Mouse (Mus musculus): ENCODE measurements at regions not wholly inside any gene's neighbourhood (a gene's known extent, or its start where the extent isn't known, plus 50 kb on each side); places are given as distances from the start of the nearest gene placed in this dataset.

GRCm38 (mm10) chr17:51552277-51553015, 280.6 kb downstream of the Satb1 start:
- Histone ChIP-seq H3K36me3 (ENCODE audit: control insufficient read depth, insufficient read depth, low read length) (no peaks in the 10 kb centered on the region), H3K4me2 (ENCODE audit: low read length) (no peak overlapping the region), H3K27me3 (replicated peaks; ENCODE audit: control insufficient read depth, insufficient read depth, low read length) (no peaks in the 10 kb centered on the region), H3K4me1 (ENCODE audit: control insufficient read depth, insufficient read depth, low read length) (no peaks in the 10 kb centered on the region), H3K9me3 (replicated peaks; ENCODE audit: control insufficient read depth, low read length) (no peaks in the 10 kb centered on the region), H3K9ac (ENCODE audit: low read length) (no peak overlapping the region), H3K4me3 (ENCODE audit: low read depth, low read length) (no peak overlapping the region), H3K27ac (ENCODE audit: low read depth, low read length) (no peak overlapping the region)
- WGBS, result 89% methylated on average over 5 of the region's 5 CpGs
- no peak for DNase-seq (ENCODE audit: low spot score)
- ATAC-seq, result no peak

- WGBS, result 69% methylated on average over 3 of the region's 3 CpGs
- H3K27ac ChIP-seq (ENCODE audit: low read depth, low read length), result no peak overlapping the region
- no peak overlapping the region for H3K9ac ChIP-seq (ENCODE audit: low read length)
- no peaks in the 10 kb centered on the region for H3K27me3 ChIP-seq (replicated peaks; ENCODE audit: control insufficient read depth, insufficient read depth, low read length)
- DNase-seq (ENCODE audit: low spot score) (no peak), ATAC-seq (no peak)
- no peaks in the 10 kb centered on the region for H3K36me3 ChIP-seq (ENCODE audit: control insufficient read depth, insufficient read depth, low read length)
- H3K4me2 ChIP-seq (ENCODE audit: low read length), result no peak overlapping the region
- H3K4me3 ChIP-seq (ENCODE audit: low read depth, low read length), result no peak overlapping the region
- H3K4me1 ChIP-seq (ENCODE audit: control insufficient read depth, insufficient read depth, low read length), result no peaks in the 10 kb centered on the region
- no peaks in the 10 kb centered on the region for H3K9me3 ChIP-seq (replicated peaks; ENCODE audit: control insufficient read depth, low read length)
Observed at GRCm38 (mm10) chr17:51546999-51547398, 286.1 kb downstream of the Satb1 start.

GRCm38 (mm10) chr17:51542544-51542943, 290.5 kb downstream of the Satb1 start:
- Histone ChIP-seq H3K27me3 (replicated peaks; ENCODE audit: control insufficient read depth, insufficient read depth, low read length) (no peaks in the 10 kb centered on the region), H3K4me1 (ENCODE audit: control insufficient read depth, insufficient read depth, low read length) (no peaks in the 10 kb centered on the region), H3K4me2 (ENCODE audit: low read length) (no peak overlapping the region), H3K9ac (ENCODE audit: low read length) (no peak overlapping the region), H3K9me3 (replicated peaks; ENCODE audit: control insufficient read depth, low read length) (no peaks in the 10 kb centered on the region), H3K27ac (ENCODE audit: low read depth, low read length) (no peak overlapping the region), H3K36me3 (ENCODE audit: control insufficient read depth, insufficient read depth, low read length) (no peaks in the 10 kb centered on the region), H3K4me3 (ENCODE audit: low read depth, low read length) (no peak overlapping the region)
- DNase-seq (ENCODE audit: low spot score), result no peak
- ATAC-seq, result no peak
- WGBS, result 75% methylated on average over 2 of the region's 2 CpGs

GRCm38 (mm10) chr17:51534678-51535077, 298.4 kb downstream of the Satb1 start:
- no peaks in the 10 kb centered on the region for H3K9me3 ChIP-seq (replicated peaks; ENCODE audit: control insufficient read depth, low read length)
- H3K4me1 ChIP-seq (ENCODE audit: control insufficient read depth, insufficient read depth, low read length), result peaks cover 13% of the 10 kb centered on the region
- peak overlapping the region; percentile 53 for H3K4me2 ChIP-seq (ENCODE audit: low read length)
- WGBS, result 35% methylated on average over 10 of the region's 10 CpGs
- ATAC-seq (peak; percentile 57; the same call in 1 of the 2 replicates), DNase-seq (ENCODE audit: low spot score) (peak; percentile 41)
- H3K4me3 ChIP-seq (ENCODE audit: low read depth, low read length), result peak overlapping the region; percentile 23
- no peaks in the 10 kb centered on the region for H3K36me3 ChIP-seq (ENCODE audit: control insufficient read depth, insufficient read depth, low read length)
- H3K27ac ChIP-seq (ENCODE audit: low read depth, low read length), result no peak overlapping the region
- H3K9ac ChIP-seq (ENCODE audit: low read length), result peak overlapping the region; percentile 51
- no peaks in the 10 kb centered on the region for H3K27me3 ChIP-seq (replicated peaks; ENCODE audit: control insufficient read depth, insufficient read depth, low read length)

- no peak overlapping the region for H3K27ac ChIP-seq (ENCODE audit: low read depth, low read length)
- H3K9ac ChIP-seq (ENCODE audit: low read length), result peak overlapping the region; percentile 51
- peak overlapping the region; percentile 23 for H3K4me3 ChIP-seq (ENCODE audit: low read depth, low read length)
- ATAC-seq (peak; percentile 51; the same call in 1 of the 2 replicates), DNase-seq (ENCODE audit: low spot score) (peak; percentile 22)
- peaks cover 13% of the 10 kb centered on the region for H3K4me1 ChIP-seq (ENCODE audit: control insufficient read depth, insufficient read depth, low read length)
- H3K36me3 ChIP-seq (ENCODE audit: control insufficient read depth, insufficient read depth, low read length), result no peaks in the 10 kb centered on the region
- H3K4me2 ChIP-seq (ENCODE audit: low read length), result peak overlapping the region; percentile 53
- H3K27me3 ChIP-seq (replicated peaks; ENCODE audit: control insufficient read depth, insufficient read depth, low read length), result no peaks in the 10 kb centered on the region
- 11% methylated on average over 14 of the region's 14 CpGs for WGBS
- H3K9me3 ChIP-seq (replicated peaks; ENCODE audit: control insufficient read depth, low read length), result no peaks in the 10 kb centered on the region
Observed at GRCm38 (mm10) chr17:51534270-51534669, 298.8 kb downstream of the Satb1 start.

GRCm38 (mm10) chr17:51528161-51528560, 304.9 kb downstream of the Satb1 start:
- Histone ChIP-seq H3K27me3 (replicated peaks; ENCODE audit: control insufficient read depth, insufficient read depth, low read length) (no peaks in the 10 kb centered on the region), H3K9me3 (replicated peaks; ENCODE audit: control insufficient read depth, low read length) (no peaks in the 10 kb centered on the region), H3K4me3 (ENCODE audit: low read depth, low read length) (no peak overlapping the region), H3K36me3 (ENCODE audit: control insufficient read depth, insufficient read depth, low read length) (no peaks in the 10 kb centered on the region), H3K4me2 (ENCODE audit: low read length) (no peak overlapping the region), H3K27ac (ENCODE audit: low read depth, low read length) (no peak overlapping the region), H3K4me1 (ENCODE audit: control insufficient read depth, insufficient read depth, low read length) (no peaks in the 10 kb centered on the region), H3K9ac (ENCODE audit: low read length) (no peak overlapping the region)
- WGBS, result 87% methylated on average over 3 of the region's 3 CpGs
- ATAC-seq (no peak), DNase-seq (ENCODE audit: low spot score) (no peak)

GRCm38 (mm10) chr17:51526881-51527280, 306.2 kb downstream of the Satb1 start:
- Histone ChIP-seq H3K4me1 (ENCODE audit: control insufficient read depth, insufficient read depth, low read length) (no peaks in the 10 kb centered on the region), H3K4me2 (ENCODE audit: low read length) (no peak overlapping the region), H3K27ac (ENCODE audit: low read depth, low read length) (no peak overlapping the region), H3K36me3 (ENCODE audit: control insufficient read depth, insufficient read depth, low read length) (no peaks in the 10 kb centered on the region), H3K4me3 (ENCODE audit: low read depth, low read length) (no peak overlapping the region), H3K9me3 (replicated peaks; ENCODE audit: control insufficient read depth, low read length) (no peaks in the 10 kb centered on the region), H3K27me3 (replicated peaks; ENCODE audit: control insufficient read depth, insufficient read depth, low read length) (no peaks in the 10 kb centered on the region), H3K9ac (ENCODE audit: low read length) (no peak overlapping the region)
- WGBS, result 69% methylated on average over 7 of the region's 7 CpGs
- no peak for ATAC-seq
- DNase-seq (ENCODE audit: low spot score), result no peak

GRCm38 (mm10) chr17:51526464-51526863, 306.6 kb downstream of the Satb1 start:
- Histone ChIP-seq H3K4me3 (ENCODE audit: low read depth, low read length) (no peak overlapping the region), H3K27ac (ENCODE audit: low read depth, low read length) (no peak overlapping the region), H3K9me3 (replicated peaks; ENCODE audit: control insufficient read depth, low read length) (no peaks in the 10 kb centered on the region), H3K4me2 (ENCODE audit: low read length) (no peak overlapping the region), H3K4me1 (ENCODE audit: control insufficient read depth, insufficient read depth, low read length) (no peaks in the 10 kb centered on the region), H3K27me3 (replicated peaks; ENCODE audit: control insufficient read depth, insufficient read depth, low read length) (no peaks in the 10 kb centered on the region), H3K9ac (ENCODE audit: low read length) (no peak overlapping the region), H3K36me3 (ENCODE audit: control insufficient read depth, insufficient read depth, low read length) (no peaks in the 10 kb centered on the region)
- ATAC-seq (no peak), DNase-seq (ENCODE audit: low spot score) (no peak)
- 23% methylated on average over 5 of the region's 5 CpGs for WGBS

- Histone ChIP-seq H3K27me3 (replicated peaks; ENCODE audit: control insufficient read depth, insufficient read depth, low read length) (no peaks in the 10 kb centered on the region), H3K4me3 (ENCODE audit: low read depth, low read length) (no peak overlapping the region), H3K4me1 (ENCODE audit: control insufficient read depth, insufficient read depth, low read length) (no peaks in the 10 kb centered on the region), H3K9me3 (replicated peaks; ENCODE audit: control insufficient read depth, low read length) (no peaks in the 10 kb centered on the region), H3K9ac (ENCODE audit: low read length) (no peak overlapping the region), H3K4me2 (ENCODE audit: low read length) (no peak overlapping the region), H3K36me3 (ENCODE audit: control insufficient read depth, insufficient read depth, low read length) (no peaks in the 10 kb centered on the region), H3K27ac (ENCODE audit: low read depth, low read length) (no peak overlapping the region)
- ATAC-seq, result no peak
- WGBS, result 51% methylated on average over 4 of the region's 4 CpGs
- no peak for DNase-seq (ENCODE audit: low spot score)
Observed at GRCm38 (mm10) chr17:51526021-51526420, 307.1 kb downstream of the Satb1 start.
